Mouse (Mus musculus): Measurements from ENCODE around the gene Grifin. TPM values are rescaled to one million over a fixed set of nuclear protein-coding genes. Genes with fewer than 3 reads are reported as not detected.

The Grifin gene
- polyA plus RNA-seq, 1 experiment from 2014 or later: not detected

DNA sequence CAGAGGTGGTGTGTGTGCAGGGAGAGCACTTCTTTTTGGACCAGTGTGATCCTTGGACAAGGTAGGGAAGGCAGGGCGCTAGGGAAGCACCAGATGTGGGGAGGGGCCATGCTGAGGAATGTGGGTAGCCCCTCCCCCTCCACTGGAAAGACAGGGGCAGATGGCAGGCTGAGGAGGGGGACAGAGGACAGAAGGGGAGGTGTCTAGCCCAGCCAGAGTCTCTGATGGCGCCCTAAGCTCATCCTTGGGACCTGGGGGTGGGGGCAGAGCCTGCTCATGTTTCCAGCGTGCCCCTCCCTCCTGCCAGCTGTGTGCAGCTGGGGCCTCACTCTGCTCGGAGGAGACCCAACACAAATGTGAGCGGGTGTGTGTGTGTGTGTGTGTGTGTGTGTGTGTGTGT is 16.7 kb upstream of the Grifin start:
- 0% methylated on average over 5 of the region's 5 CpGs for WGBS
- no peaks in the 10 kb centered on the region for H3K9me3 ChIP-seq
- no peaks in the 10 kb centered on the region for H3K36me3 ChIP-seq (replicated peaks)
- H3K4me1 ChIP-seq: peaks cover 69% of the 10 kb centered on the region
- peak overlapping the region; percentile 84 for H3K27ac ChIP-seq (replicated peaks)
- peaks cover 10% of the 10 kb centered on the region; the same call in 1 of the 2 replicates for H3K27me3 ChIP-seq (replicated peaks; ENCODE audit: low read depth, poor library complexity, severe bottlenecking)
- DNase-seq (ENCODE audit: low spot score): peak; percentile 78
- peak overlapping the region; percentile 39 for H3K4me3 ChIP-seq

DNA sequence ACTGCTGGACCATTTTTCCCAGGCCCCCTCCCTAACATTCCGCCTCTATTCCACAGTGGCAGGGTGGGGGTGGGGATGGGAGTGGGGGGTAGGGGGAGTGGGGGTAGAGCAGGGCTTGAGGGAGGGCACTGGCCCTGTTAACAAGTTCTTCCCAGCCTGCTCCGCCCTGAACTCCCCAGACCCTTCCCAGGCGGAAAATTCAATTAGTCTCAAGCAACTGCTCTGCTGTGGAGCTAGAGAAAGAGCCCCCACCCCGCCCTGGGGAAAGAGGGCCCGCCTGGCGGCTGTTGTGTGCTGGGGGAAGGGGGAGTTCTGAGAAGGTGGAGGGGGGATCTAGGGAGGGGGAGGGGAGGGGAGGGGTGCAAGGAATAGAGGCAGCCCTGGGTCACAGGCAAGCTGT is 14.9 kb upstream of the Grifin start:
- no peaks in the 10 kb centered on the region for H3K36me3 ChIP-seq (replicated peaks)
- peaks cover 75% of the 10 kb centered on the region for H3K4me1 ChIP-seq
- DNase-seq (ENCODE audit: low spot score): peak; percentile 83
- no peaks in the 10 kb centered on the region for H3K9me3 ChIP-seq
- H3K27me3 ChIP-seq (replicated peaks; ENCODE audit: low read depth, poor library complexity, severe bottlenecking): peaks cover 10% of the 10 kb centered on the region; the same call in 1 of the 2 replicates
- peak overlapping the region; percentile 84 for H3K27ac ChIP-seq (replicated peaks)
- WGBS: 7% methylated on average over 6 of the region's 6 CpGs
- H3K4me3 ChIP-seq: peak overlapping the region; percentile 25; the same call in 1 of the 2 replicates

DNA sequence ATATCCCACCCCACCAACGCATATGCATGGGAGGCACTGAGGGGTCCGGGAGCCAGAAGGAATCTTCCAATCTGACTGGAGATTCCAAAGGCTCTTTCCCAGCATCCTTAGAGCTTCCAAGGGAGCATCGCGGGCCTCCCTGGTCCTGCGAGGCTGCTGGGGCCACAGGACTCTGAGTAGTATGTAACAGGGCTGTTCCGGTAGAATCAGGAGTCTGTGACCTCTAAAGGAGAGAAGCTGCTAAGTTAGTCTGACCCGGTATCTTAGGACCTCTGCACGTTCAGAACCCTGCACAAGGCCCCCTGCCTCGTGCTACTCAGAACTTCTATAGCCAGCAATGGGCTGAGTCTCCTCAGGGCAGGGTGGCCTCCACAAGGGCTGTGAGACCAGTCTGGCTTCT is 14.3 kb upstream of the Grifin start:
- Histone ChIP-seq H3K9me3 (no peaks in the 10 kb centered on the region), H3K4me3 (peak overlapping the region; percentile 25; the same call in 1 of the 2 replicates), H3K4me1 (peaks cover 71% of the 10 kb centered on the region), H3K27me3 (replicated peaks; ENCODE audit: low read depth, poor library complexity, severe bottlenecking) (peaks cover 10% of the 10 kb centered on the region; the same call in 1 of the 2 replicates), H3K36me3 (replicated peaks) (no peaks in the 10 kb centered on the region), H3K27ac (replicated peaks) (peak overlapping the region; percentile 84)
- no peak for DNase-seq (ENCODE audit: low spot score)
- WGBS: 34% methylated on average over 9 of the region's 9 CpGs

DNA sequence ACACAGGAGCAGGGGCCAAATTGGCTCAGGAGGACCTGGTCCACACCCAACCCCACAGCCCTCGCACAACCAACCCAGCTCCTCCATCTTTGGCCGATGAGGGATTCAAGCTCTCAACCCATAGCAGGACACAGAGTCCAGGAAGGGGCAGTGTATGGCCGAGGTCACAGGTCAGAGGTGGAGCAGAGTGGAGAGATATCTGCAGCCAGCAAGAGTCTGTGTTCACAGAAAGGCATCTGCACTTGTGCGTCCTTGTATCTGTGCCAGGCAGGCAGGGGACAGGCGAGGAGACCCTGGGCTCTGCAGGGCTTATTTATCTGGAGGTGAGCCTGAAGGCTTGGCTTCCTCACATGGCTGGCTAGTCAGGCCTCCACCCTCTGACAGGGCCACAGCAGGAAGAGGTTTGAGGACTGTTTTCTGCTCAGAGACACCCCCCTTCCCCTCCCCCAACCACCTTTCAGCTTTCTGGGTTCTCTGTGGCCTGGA is 10.6 kb upstream of the Grifin start:
- WGBS: 50% methylated on average over 5 of the region's 5 CpGs
- Histone ChIP-seq H3K9me3 (no peaks in the 10 kb centered on the region), H3K36me3 (replicated peaks) (no peaks in the 10 kb centered on the region), H3K27me3 (replicated peaks; ENCODE audit: low read depth, poor library complexity, severe bottlenecking) (peaks cover 10% of the 10 kb centered on the region; the same call in 1 of the 2 replicates), H3K27ac (replicated peaks) (peak overlapping the region; percentile 68), H3K4me3 (no peak overlapping the region), H3K4me1 (peaks cover 39% of the 10 kb centered on the region)
- no peak for DNase-seq (ENCODE audit: low spot score)

DNA sequence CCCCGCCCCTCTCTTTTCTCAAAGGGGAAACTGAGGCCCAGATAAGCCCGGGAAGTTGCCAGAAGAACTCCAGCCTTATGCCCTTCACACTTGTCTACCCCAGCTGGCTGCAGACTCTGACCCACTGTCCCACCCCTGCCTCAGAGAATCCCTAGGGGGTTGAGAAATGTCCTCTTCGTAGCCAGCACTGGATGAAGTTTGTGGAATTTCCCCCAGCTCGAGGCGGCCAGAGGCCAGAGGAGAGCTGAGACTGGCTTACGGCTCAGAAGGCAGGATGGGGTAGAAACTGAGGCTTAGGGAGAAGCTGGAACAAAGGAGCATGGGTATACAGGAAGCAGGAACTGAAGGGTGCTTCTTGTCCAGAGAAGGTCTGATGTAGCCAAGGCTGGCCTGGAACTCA is 7.7 kb upstream of the Grifin start:
- DNase-seq (ENCODE audit: low spot score): no peak
- H3K4me1 ChIP-seq: peaks cover 26% of the 10 kb centered on the region
- 73% methylated on average over 6 of the region's 6 CpGs for WGBS
- H3K4me3 ChIP-seq: no peak overlapping the region
- H3K27me3 ChIP-seq (replicated peaks; ENCODE audit: low read depth, poor library complexity, severe bottlenecking): no peaks in the 10 kb centered on the region
- no peaks in the 10 kb centered on the region for H3K36me3 ChIP-seq (replicated peaks)
- peak overlapping the region; percentile 52 for H3K27ac ChIP-seq (replicated peaks)
- H3K9me3 ChIP-seq: no peaks in the 10 kb centered on the region

DNA sequence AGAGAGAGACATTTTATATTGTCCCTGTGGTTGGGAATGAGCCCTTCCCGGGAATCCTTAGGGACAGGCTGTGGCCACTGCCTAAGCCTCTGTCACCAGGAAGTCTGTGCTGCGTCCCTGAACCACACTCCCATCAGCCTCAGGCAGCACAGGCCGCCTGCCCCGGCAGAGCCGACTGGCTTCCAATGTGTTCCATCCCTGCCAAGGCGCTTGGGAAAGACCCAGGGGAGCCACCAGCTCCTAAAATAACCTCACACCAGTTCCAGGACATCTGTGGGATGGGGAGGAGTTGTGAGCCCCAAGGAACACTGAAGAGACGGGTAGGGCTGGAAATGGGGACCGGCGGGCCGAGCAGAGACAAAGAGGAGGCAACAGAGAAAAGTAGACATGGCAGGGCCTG is 6.8 kb upstream of the Grifin start:
- no peaks in the 10 kb centered on the region for H3K36me3 ChIP-seq (replicated peaks)
- no peak overlapping the region for H3K4me3 ChIP-seq
- H3K27ac ChIP-seq (replicated peaks): peak overlapping the region; percentile 5; the same call in 1 of the 2 replicates
- peaks cover 36% of the 10 kb centered on the region for H3K4me1 ChIP-seq
- no peaks in the 10 kb centered on the region for H3K27me3 ChIP-seq (replicated peaks; ENCODE audit: low read depth, poor library complexity, severe bottlenecking)
- 67% methylated on average over 10 of the region's 10 CpGs for WGBS
- DNase-seq (ENCODE audit: low spot score): no peak
- no peaks in the 10 kb centered on the region for H3K9me3 ChIP-seq

DNA sequence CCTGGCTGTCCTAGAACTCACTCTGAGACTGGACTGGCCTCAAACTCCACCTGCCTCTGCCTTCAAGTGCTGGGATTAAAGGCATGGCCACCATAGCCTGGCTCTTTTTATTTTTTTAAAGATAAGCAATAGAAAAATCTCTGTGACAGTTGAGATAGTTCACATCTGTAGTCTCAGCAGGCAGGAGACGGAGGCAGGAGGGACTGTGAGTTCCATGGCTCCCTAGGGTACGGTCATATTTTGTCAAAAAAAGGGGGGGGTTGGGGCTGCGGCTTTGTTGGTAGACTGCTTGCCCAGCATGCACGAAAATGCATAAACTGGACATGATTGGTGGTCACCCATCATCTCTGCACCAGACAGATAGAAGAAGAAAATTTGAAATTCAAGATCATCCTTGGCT is 6.3 kb upstream of the Grifin start:
- Histone ChIP-seq H3K27ac (replicated peaks) (no peak overlapping the region), H3K4me3 (no peak overlapping the region), H3K4me1 (peaks cover 40% of the 10 kb centered on the region), H3K27me3 (replicated peaks; ENCODE audit: low read depth, poor library complexity, severe bottlenecking) (no peaks in the 10 kb centered on the region), H3K9me3 (no peaks in the 10 kb centered on the region), H3K36me3 (replicated peaks) (no peaks in the 10 kb centered on the region)
- DNase-seq (ENCODE audit: low spot score): no peak
- 81% methylated on average over 4 of the region's 4 CpGs for WGBS

DNA sequence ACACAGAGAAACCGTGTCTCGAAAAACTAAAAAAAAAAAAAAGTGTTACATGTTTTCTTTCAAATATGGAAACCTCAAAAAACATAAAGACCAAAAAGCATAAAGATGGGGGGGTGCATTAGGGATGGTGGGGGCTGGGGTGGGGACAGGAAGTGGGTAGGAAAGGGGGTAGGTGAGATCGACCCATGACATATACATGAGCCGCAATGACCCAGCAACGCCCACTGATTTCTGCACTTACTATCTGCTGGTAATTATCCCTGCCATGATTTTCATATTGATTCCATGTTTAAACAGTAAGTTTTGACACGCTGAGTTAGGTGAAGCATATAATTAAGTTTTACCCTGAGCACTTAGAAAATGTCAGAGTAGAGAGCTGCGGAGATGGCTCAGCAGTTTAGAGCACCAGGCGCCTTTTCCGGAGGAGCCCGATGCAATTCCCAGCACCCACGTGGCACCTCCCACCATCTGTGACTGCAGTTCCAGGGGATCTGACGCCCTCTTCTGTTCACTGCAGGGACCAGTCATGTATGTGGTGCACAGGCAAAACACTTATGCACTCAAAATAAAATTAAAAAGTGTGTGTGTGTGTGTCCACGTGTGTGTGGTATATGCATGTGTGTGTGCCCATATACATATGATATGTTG is 5.5 kb upstream of the Grifin start:
- no peaks in the 10 kb centered on the region for H3K9me3 ChIP-seq
- no peak overlapping the region for H3K4me3 ChIP-seq
- no peaks in the 10 kb centered on the region for H3K36me3 ChIP-seq (replicated peaks)
- 89% methylated on average over 13 of the region's 13 CpGs for WGBS
- no peak overlapping the region for H3K27ac ChIP-seq (replicated peaks)
- H3K4me1 ChIP-seq: peaks cover 45% of the 10 kb centered on the region
- H3K27me3 ChIP-seq (replicated peaks; ENCODE audit: low read depth, poor library complexity, severe bottlenecking): no peaks in the 10 kb centered on the region
- no peak for DNase-seq (ENCODE audit: low spot score)

DNA sequence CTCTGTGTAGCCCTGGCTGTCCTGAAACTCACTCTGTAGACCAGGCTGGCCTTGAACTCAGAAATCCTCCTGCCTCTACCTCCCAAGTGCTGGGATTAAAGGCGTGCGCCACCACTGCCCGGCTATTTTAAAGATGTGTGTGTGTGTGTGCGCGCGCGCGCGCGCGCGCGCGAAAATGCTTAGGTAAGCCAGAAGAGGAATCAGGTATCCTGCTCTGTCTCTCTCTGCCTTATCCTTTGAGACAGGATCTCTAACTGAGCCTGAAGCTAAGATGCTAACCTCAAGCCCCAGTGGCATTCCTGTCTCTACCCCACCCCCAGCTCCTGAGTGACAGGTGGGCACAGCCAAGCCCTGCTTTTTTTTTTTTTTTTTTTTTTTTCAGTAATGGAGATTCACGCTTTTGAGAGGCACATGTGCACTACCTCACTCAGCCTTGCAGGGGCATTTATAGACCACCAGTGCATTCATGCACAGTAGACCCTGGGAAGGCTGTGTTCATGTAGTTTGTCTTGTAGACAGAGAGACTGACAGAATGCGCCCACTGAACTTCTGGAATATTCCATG is 4.2 kb upstream of the Grifin start:
- H3K27ac ChIP-seq (replicated peaks): no peak overlapping the region
- H3K9me3 ChIP-seq: no peaks in the 10 kb centered on the region
- WGBS: 84% methylated on average over 16 of the region's 16 CpGs
- H3K27me3 ChIP-seq (replicated peaks; ENCODE audit: low read depth, poor library complexity, severe bottlenecking): no peaks in the 10 kb centered on the region
- H3K4me3 ChIP-seq: no peak overlapping the region
- no peaks in the 10 kb centered on the region for H3K36me3 ChIP-seq (replicated peaks)
- H3K4me1 ChIP-seq: peaks cover 46% of the 10 kb centered on the region
- DNase-seq (ENCODE audit: low spot score): no peak

DNA sequence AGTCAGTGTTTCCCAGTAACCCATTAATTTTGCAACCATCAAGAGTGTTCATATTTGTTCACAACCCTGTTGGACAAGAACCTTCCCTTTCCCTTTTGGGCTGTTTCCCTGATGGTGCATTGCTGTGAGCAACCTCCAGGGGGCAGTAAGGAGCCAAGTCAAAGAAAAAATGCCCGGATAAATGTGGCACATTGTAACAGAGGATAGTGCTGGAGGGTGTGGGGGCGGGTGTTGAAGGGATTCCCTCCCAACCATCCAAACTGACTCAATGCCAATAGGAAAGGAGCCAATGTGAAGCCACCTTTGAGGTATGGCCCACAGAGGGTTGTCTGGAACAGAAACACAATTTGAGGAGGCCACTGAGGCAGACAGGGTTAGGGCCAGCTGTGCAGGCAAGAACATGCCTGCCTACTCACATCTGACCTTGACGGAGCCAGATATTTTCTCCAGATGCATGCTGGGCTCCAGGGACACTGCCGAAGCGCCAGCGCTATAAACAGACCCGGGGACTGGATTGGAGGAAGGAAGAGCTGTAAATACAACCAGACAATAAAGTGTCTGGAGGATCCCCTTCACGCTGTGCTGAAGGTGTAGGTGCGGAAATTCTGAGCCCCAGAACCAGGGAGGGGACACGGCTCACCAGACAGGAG is 3.6 kb upstream of the Grifin start:
- Histone ChIP-seq H3K4me3 (peak overlapping the region; percentile 11; the same call in 1 of the 2 replicates), H3K27ac (replicated peaks) (peak overlapping the region; percentile 69), H3K9me3 (no peaks in the 10 kb centered on the region), H3K27me3 (replicated peaks; ENCODE audit: low read depth, poor library complexity, severe bottlenecking) (no peaks in the 10 kb centered on the region), H3K4me1 (peaks cover 46% of the 10 kb centered on the region), H3K36me3 (replicated peaks) (no peaks in the 10 kb centered on the region)
- WGBS: 56% methylated on average over 10 of the region's 10 CpGs
- DNase-seq (ENCODE audit: low spot score): peak; percentile 69

DNA sequence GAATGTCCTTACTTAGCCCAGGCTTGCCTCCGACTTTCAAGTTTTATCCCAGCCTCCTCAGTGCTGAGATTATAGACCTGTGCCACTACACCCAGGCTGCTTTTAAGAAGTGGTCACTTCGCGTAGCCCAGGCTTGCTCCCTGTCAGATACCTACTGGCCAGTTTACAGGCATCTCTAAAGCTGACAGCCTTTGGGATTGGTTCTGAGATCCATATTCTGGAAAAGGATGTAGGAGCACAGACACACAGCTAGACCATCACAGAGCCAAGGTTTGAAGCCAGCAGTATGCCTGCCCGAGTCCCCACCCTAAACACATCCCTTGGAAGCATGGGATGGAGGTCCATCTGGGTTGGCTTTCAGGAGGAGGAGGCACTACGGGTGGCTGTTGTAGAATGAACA is 2.9 kb upstream of the Grifin start:
- no peaks in the 10 kb centered on the region for H3K36me3 ChIP-seq (replicated peaks)
- 85% methylated on average over 5 of the region's 5 CpGs for WGBS
- peaks cover 51% of the 10 kb centered on the region for H3K4me1 ChIP-seq
- H3K9me3 ChIP-seq: no peaks in the 10 kb centered on the region
- 0 out of 2 replicates have a peak overlapping the region, but pooled peaks have one; percentile 19 for H3K27ac ChIP-seq (replicated peaks)
- no peak for DNase-seq (ENCODE audit: low spot score)
- no peaks in the 10 kb centered on the region for H3K27me3 ChIP-seq (replicated peaks; ENCODE audit: low read depth, poor library complexity, severe bottlenecking)
- no peak overlapping the region for H3K4me3 ChIP-seq

DNA sequence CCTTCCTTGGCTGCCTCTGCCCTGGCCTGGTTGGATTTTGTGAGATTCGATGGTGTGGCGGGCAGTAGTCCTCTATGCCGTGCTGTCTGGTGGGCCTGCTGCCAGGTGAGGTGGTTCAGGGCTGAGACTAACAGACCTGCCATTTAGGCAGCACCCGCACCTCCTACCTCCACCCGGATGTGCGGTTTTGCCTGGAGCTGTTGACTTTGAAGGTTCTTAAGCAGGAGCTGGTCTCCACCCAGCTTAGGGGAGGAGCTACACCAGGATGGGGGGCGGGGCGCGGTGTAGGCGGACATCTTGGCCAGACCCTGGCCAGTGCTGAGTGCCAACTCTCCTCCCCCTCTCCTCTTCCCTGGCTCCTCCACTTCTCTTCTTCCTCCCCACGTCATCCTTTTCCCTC is 2.5 kb upstream of the Grifin start:
- H3K27me3 ChIP-seq (replicated peaks; ENCODE audit: low read depth, poor library complexity, severe bottlenecking): no peaks in the 10 kb centered on the region
- no peaks in the 10 kb centered on the region for H3K36me3 ChIP-seq (replicated peaks)
- peaks cover 51% of the 10 kb centered on the region for H3K4me1 ChIP-seq
- no peaks in the 10 kb centered on the region for H3K9me3 ChIP-seq
- peak overlapping the region; percentile 76; the same call in 1 of the 2 replicates for H3K27ac ChIP-seq (replicated peaks)
- no peak overlapping the region for H3K4me3 ChIP-seq
- WGBS: 42% methylated on average over 11 of the region's 11 CpGs
- DNase-seq (ENCODE audit: low spot score): no peak

Data from embryonic facial prominence, embryonic 10.5 days (tissue).